Mouse (Mus musculus) stomach, embryonic 16.5 days (tissue): ENCODE measurements at regions not wholly inside any gene's neighbourhood (a gene's known extent, or its start where the extent isn't known, plus 50 kb on each side); places are given as distances from the start of the nearest gene placed in this dataset.

Experiments used
- ATAC-seq: fragments of 200-750 bp; cut with Nextera tagmentation; 2 replicates; pipeline ENCODE4 v1.8.0; 2017; ENCODE audit warnings: moderate number of reproducible peaks, moderate TSS enrichment; ENCODE audit not compliant: insufficient read depth, low FRiP score
- H3K27ac ChIP-seq: fragments of 300-500 bp; sonication (generic); 2 replicates; pipeline ENCODE4 v1.5.1; 2014; ENCODE audit warnings: low read length
- H3K27me3 ChIP-seq: fragments of 300-500 bp; sonication (generic); 2 replicates; pipeline ENCODE4 v1.6.1; 2014; ENCODE audit warnings: low read length, control low read depth, mixed read lengths; ENCODE audit not compliant: control insufficient read depth, insufficient read depth
- H3K36me3 ChIP-seq: fragments of 300-500 bp; sonication (generic); 2 replicates; pipeline ENCODE4 v1.6.1; 2014; ENCODE audit warnings: low read length; ENCODE audit not compliant: control insufficient read depth, insufficient read depth
- H3K4me1 ChIP-seq: fragments of 300-500 bp; sonication (generic); 2 replicates; pipeline ENCODE4 v1.6.1; 2014; ENCODE audit warnings: low read length, control low read depth, mixed read lengths; ENCODE audit not compliant: control insufficient read depth, insufficient read depth
- H3K4me2 ChIP-seq: fragments of 300-500 bp; sonication (generic); 2 replicates; pipeline ENCODE4 v1.6.1; 2014; ENCODE audit warnings: low read depth, low read length, mixed read lengths
- H3K4me3 ChIP-seq: fragments of 300-500 bp; sonication (generic); replicated peaks from 2 replicates; pipeline ENCODE4 v1.5.1; 2014; ENCODE audit warnings: mild to moderate bottlenecking, low read length
- H3K9ac ChIP-seq: fragments of 300-500 bp; sonication (generic); 2 replicates; pipeline ENCODE4 v1.6.1; 2014; ENCODE audit warnings: low read length
- H3K9me3 ChIP-seq: fragments of 300-500 bp; sonication (generic); replicated peaks from 2 replicates; pipeline ENCODE4 v1.6.1; 2016; ENCODE audit warnings: low read length, control low read depth; ENCODE audit not compliant: control insufficient read depth
- WGBS: fragments of 180-500 bp; shearing (Covaris S2); extraction: QIAGEN DNeasy Blood & Tissue Kit; methylation state at CpG from one replicate; pipeline ENCODE4 v1.1.7; 2014; 5-methylcytosine and 5-hydroxymethylcytosine counted together

DNA sequence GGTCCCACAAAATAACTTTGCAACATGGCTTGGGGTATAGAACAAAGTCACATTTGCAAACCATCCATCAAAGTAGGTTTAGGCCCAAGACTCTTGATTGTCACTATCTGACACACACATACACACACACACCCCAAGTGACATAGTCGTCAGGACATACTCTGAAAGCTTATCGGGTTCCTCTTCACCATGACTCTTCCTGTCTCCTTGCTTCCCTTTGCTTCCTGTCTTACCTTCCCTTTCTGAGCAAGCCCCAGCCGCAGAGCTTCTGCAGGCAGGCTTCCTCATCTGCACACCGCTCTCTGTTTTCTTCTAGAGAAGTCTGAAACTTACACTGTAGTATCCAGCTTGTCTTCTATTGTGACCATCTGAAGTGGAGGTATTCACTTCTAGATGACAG lies 368.9 kb downstream of the H2al1j start:
- H3K36me3 ChIP-seq: no peaks in the 10 kb centered on the region
- H3K4me1 ChIP-seq: no peaks in the 10 kb centered on the region
- H3K4me3 ChIP-seq: no peak overlapping the region
- H3K4me2 ChIP-seq: no peak overlapping the region
- H3K27me3 ChIP-seq: no peaks in the 10 kb centered on the region; the same call in 1 of the 2 replicates
- no peak overlapping the region for H3K9ac ChIP-seq
- ATAC-seq: no peak
- 87% methylated on average over 4 of the region's 4 CpGs for WGBS
- H3K27ac ChIP-seq: no peak overlapping the region
- H3K9me3 ChIP-seq: no peaks in the 10 kb centered on the region

GRCm38 (mm10) chrX:11701095-11701494 lies 373.5 kb downstream of the H2al1j start:
- Histone ChIP-seq H3K4me2 (no peak overlapping the region), H3K9me3 (no peaks in the 10 kb centered on the region), H3K9ac (no peak overlapping the region), H3K27me3 (0 out of 2 replicates have a peak, but pooled peaks cover 4% of the 10 kb centered on the region), H3K27ac (no peak overlapping the region), H3K4me3 (no peak overlapping the region), H3K4me1 (no peaks in the 10 kb centered on the region), H3K36me3 (no peaks in the 10 kb centered on the region)
- ATAC-seq: no peak
- 75% methylated on average over 2 of the region's 2 CpGs for WGBS

- no peak overlapping the region for H3K4me2 ChIP-seq
- ATAC-seq: no peak
- no peaks in the 10 kb centered on the region for H3K9me3 ChIP-seq
- no peaks in the 10 kb centered on the region for H3K36me3 ChIP-seq
- no peak overlapping the region for H3K4me3 ChIP-seq
- H3K27me3 ChIP-seq: peaks cover 4% of the 10 kb centered on the region; the same call in 1 of the 2 replicates
- 77% methylated on average over 6 of the region's 6 CpGs for WGBS
- H3K27ac ChIP-seq: no peak overlapping the region
- H3K9ac ChIP-seq: no peak overlapping the region
- 0 out of 2 replicates have a peak, but pooled peaks cover 3% of the 10 kb centered on the region for H3K4me1 ChIP-seq
Measured at GRCm38 (mm10) chrX:11705851-11706557, 378.4 kb downstream of the H2al1j start.

- no peak for ATAC-seq
- H3K27ac ChIP-seq: no peak overlapping the region
- no peak overlapping the region for H3K4me3 ChIP-seq
- H3K4me1 ChIP-seq: 0 out of 2 replicates have a peak, but pooled peaks cover 3% of the 10 kb centered on the region
- H3K9ac ChIP-seq: no peak overlapping the region
- H3K27me3 ChIP-seq: peaks cover 7% of the 10 kb centered on the region
- H3K9me3 ChIP-seq: no peaks in the 10 kb centered on the region
- 60% methylated on average over 6 of the region's 6 CpGs for WGBS
- H3K36me3 ChIP-seq: no peaks in the 10 kb centered on the region
- H3K4me2 ChIP-seq: no peak overlapping the region
Measured at GRCm38 (mm10) chrX:11707330-11707729, 379.7 kb downstream of the H2al1j start.

DNA sequence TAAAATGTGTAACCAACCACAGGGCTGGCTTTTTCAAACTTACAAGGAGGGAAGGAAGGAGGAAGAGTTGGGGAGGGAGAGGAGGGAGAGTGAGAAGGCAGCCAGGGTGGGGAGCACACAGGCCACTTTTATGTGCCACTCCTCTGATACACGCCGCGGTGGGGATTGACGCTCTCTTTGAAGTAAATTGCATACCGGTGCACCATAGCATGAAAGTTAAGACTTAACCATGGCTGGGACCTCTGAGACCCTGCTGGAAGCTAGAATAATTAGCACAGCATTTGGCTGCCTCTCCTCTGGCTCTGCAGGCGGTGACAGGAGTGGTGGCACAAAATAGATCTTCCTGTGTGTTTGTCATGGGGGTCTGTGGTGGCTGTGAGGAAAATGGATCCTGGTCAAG lies 380.7 kb downstream of the H2al1j start:
- H3K27me3 ChIP-seq: peaks cover 7% of the 10 kb centered on the region
- no peak overlapping the region for H3K4me3 ChIP-seq
- 59% methylated on average over 6 of the region's 6 CpGs for WGBS
- H3K4me2 ChIP-seq: no peak overlapping the region
- H3K4me1 ChIP-seq: 0 out of 2 replicates have a peak, but pooled peaks cover 3% of the 10 kb centered on the region
- no peaks in the 10 kb centered on the region for H3K9me3 ChIP-seq
- no peak overlapping the region for H3K9ac ChIP-seq
- ATAC-seq: no peak
- no peaks in the 10 kb centered on the region for H3K36me3 ChIP-seq
- no peak overlapping the region for H3K27ac ChIP-seq

DNA sequence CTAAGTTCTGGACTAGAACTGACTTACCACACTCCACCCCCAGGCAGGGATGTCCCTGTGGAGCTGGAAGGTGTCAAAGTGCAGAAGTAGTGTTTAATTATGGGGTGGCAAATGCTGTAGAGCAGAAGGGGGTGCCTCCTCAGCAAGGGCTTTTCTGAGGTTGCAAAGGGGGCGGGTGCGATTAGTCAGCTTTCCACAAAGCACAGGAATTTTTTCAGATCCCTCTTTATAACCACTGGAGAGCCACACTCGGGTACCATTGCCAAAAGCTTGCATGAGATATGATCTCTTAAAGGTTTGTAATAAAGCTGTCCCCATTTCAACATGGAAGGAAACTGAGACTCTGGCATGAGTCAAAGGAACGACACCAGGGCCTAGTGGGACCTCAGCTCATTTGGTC lies 381.7 kb downstream of the H2al1j start:
- peaks cover 7% of the 10 kb centered on the region for H3K27me3 ChIP-seq
- H3K9me3 ChIP-seq: no peaks in the 10 kb centered on the region
- no peaks in the 10 kb centered on the region for H3K36me3 ChIP-seq
- 73% methylated on average over 4 of the region's 4 CpGs for WGBS
- no peak overlapping the region for H3K9ac ChIP-seq
- ATAC-seq: no peak
- no peak overlapping the region for H3K4me3 ChIP-seq
- H3K27ac ChIP-seq: no peak overlapping the region
- H3K4me1 ChIP-seq: 0 out of 2 replicates have a peak, but pooled peaks cover 3% of the 10 kb centered on the region
- no peak overlapping the region for H3K4me2 ChIP-seq

DNA sequence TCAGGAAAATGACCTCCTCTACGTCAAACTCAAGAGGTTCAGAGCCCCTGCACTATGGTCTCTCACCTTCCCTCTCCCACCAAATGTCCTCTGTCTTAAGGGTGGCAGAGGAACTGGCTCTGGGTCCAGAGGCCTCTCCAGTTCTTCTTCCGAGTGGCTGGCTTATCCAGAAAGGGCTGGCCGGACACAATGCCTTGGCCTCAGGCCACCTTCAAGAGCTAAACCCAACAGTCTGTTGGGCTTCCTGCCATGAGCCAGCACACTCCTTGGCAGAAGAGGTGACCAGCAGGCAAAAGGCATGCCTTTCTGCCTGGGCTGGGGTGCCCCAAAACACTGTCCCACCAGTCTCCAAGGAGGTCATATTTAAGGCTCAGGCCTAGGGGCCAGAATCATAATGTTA lies 385.8 kb downstream of the H2al1j start:
- Histone ChIP-seq H3K9me3 (no peaks in the 10 kb centered on the region), H3K36me3 (no peaks in the 10 kb centered on the region), H3K4me2 (no peak overlapping the region), H3K9ac (no peak overlapping the region), H3K4me3 (no peak overlapping the region), H3K27ac (no peak overlapping the region), H3K4me1 (no peaks in the 10 kb centered on the region), H3K27me3 (peaks cover 3% of the 10 kb centered on the region)
- 87% methylated on average over 3 of the region's 3 CpGs for WGBS
- no peak for ATAC-seq

GRCm38 (mm10) chrX:11716773-11717172 lies 389.2 kb downstream of the H2al1j start:
- Histone ChIP-seq H3K4me2 (no peak overlapping the region), H3K4me1 (no peaks in the 10 kb centered on the region), H3K27me3 (peaks cover under 1% of the 10 kb centered on the region), H3K27ac (no peak overlapping the region), H3K36me3 (no peaks in the 10 kb centered on the region), H3K4me3 (no peak overlapping the region), H3K9me3 (no peaks in the 10 kb centered on the region), H3K9ac (no peak overlapping the region)
- 75% methylated on average over 8 of the region's 8 CpGs for WGBS
- no peak for ATAC-seq

GRCm38 (mm10) chrX:11718778-11719177 lies 391.2 kb downstream of the H2al1j start:
- ATAC-seq: no peak
- Histone ChIP-seq H3K9me3 (no peaks in the 10 kb centered on the region), H3K36me3 (no peaks in the 10 kb centered on the region), H3K27ac (no peak overlapping the region), H3K4me3 (no peak overlapping the region), H3K4me1 (no peaks in the 10 kb centered on the region), H3K4me2 (no peak overlapping the region), H3K27me3 (no peaks in the 10 kb centered on the region; the same call in 1 of the 2 replicates), H3K9ac (no peak overlapping the region)
- WGBS: 79% methylated on average over 2 of the region's 2 CpGs
